Mouse (Mus musculus) urinary bladder, postnatal 36 days (tissue): ENCODE data around the gene Tymp.

Experiments used
- DNase-seq, 2 experiments: peaks; one replicate each; pipeline ENCODE4 v3.0.0; 2022; ENCODE audit warnings: low spot score in 2 of 2, mixed read lengths in 1 of 2

Gene Tymp

DNA sequence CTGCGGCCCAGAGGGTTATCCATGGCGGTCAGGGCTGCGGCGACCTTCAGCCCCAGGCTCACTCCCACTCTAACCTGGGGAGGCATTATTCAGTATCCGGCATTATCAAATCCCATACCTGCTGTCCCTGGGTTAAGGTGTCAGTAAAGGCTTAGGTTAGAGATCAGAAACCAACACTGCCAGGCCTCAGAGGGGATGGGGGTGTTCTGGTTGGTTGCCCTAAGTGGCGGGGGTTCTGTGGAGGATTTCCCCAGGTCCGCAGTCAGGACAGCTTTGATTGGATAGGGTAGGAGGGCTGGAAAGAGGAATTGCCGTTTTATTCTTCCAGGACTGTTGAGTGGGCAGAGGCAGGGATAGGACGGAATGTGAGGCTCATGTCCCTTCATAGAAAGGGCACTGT lies 2.5 kb downstream of the Tymp start:
- DNase-seq, result no peak

GRCm38 (mm10) chr15:89373762-89374248 lies 3.0 kb downstream of the Tymp start, which contains the start of gene Sco2:
Gene Sco2 (minus strand): TSS chr15:89373846.
- DNase-seq, result peak; percentile 91 to 92

DNA sequence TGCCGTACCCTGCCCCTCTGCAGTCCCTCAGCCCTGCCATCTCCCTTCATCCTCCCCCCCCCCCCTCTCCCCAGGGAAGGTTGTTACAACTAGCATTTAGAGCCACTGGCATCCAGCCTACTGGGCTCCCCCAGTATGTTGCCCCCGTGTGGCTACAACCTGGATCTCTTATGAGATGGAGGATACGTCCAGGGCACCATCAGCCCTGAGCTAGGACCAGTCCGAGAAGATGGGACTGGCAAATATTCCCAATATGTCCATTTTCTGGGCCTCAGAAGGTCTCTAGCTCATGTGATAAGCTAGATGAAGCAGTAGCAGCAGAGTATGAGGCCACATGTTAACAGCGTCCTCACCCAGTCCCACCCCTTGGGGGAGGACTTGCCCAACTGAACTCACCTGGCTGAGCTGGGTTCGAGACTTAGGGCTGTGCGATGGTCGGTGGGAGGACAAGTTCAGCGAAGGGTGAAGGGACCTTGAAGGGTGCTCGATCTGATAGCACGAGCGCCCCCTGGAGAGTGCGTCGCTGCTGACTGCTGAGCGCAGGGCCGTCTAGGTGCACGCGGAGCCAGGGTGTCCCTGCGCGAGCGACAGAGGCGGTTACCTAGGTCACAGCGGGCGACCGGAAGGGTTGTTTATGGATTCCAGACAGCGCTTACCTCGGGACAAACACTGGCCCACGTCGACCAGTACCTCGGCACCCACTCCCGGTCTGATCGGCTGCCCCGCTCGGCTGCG lies 3.6 kb downstream of the Tymp start:
- peak; percentile 77 to 82 for DNase-seq

- DNase-seq, result no peak
Measured at GRCm38 (mm10) chr15:89372536-89372935, 4.3 kb downstream of the Tymp start.

- DNase-seq, result no peak
Measured at GRCm38 (mm10) chr15:89372068-89372467, 4.8 kb downstream of the Tymp start.

DNA sequence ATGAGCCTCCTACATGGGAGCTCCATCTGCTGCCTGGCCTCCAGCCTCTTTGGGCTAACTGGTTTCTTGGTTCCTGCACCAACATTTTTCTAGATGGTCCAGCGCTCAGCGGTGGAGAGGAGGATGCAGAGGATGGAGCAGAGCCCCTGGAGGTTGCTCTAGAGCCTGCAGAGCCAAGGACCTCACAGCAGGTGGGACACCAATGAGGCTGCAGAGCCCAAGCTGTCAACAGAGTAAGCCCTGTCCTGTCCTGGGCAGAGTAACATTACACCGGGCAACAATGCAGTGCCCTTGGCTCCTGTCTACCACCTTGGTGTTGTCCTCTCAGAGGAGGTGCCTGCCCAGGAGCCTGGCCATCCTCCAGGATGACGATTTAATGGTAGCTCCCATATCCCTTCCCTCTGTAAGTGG lies 11.7 kb downstream of the Tymp start:
- no peak for DNase-seq

- DNase-seq, result no peak
Measured at GRCm38 (mm10) chr15:89363051-89363450, 13.8 kb downstream of the Tymp start.

- DNase-seq, result no peak
Measured at GRCm38 (mm10) chr15:89358784-89359183, 18.1 kb downstream of the Tymp start.

DNA sequence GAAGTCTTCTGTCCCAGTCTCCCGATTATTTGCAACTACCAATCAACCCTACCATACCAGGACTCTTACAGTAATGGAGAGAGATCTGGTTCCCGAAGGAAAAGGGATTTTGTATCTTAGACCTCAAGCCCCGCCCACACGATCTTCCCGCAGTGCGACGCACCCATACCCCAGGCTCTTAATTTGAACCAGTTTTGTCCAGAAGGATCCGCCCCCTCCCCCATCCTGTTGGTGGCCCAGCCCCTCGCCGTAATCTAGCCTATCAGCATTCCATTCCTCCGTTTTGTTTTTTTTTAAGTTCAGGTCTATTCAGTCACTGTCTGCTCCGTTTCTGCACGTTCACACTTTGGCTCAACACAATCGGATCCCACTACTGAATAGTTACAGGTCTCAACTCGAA lies 20.5 kb downstream of the Tymp start:
- peak; percentile 52 to 69 for DNase-seq

DNA sequence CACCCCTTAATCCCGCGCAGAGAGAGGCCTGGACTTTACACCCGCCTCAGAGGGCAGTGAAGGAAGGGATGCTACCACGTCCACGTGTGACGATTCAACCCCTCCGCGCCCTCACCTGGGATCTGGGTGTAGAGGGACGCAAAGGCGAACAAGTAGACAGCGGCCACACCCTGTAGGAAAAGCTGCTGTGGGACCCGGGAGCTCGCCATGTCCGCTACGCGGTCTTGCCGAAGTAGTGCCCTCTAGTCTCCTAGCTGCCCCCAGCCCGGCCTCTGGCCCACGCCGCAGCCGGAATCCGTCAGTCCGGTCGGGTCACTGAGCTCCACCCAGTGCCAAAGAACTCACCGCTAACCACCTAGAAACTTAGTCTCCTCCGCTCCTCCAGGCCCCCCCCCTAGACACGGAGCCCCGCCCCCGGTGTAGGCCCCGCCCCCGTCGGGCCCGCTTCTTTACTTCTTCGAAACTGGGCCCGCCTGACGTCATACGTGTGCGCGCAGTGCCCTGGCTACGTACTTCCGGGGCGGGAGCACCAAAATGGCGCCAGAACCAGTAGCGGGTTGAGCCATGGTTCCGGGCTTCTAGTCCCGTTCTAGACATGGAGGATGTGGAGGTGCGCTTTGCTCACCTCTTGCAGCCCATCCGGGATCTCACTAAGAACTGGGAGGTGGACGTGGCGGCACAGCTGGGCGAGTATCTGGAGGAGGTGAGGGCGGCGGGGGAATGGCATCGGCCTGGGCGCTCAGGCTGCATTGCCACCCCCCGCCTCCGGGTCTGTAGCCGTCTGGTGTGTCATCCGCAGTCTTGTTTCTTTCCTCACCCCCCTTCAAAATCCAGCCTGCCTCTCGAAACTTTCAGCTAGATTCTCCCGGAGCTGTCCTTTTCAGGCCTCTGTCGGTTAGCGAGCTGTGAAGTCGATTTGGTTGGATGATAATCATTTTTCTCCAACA lies 21.3 kb downstream of the Tymp start, which contains the start of the genes Lmf2 and Ncaph2:
Gene Lmf2, minus strand, starts transcription at position 419 of the 947 bp plus-strand sequence.
Gene Ncaph2, plus strand, starts transcription at position 479 of the 947 bp plus-strand sequence.
- DNase-seq, result peak; percentile 92 to 95

GRCm38 (mm10) chr15:89354455-89354854 lies 22.4 kb downstream of the Tymp start:
- DNase-seq, result no peak

- DNase-seq, result no peak
Measured at GRCm38 (mm10) chr15:89353837-89354236, 23.0 kb downstream of the Tymp start.

GRCm38 (mm10) chr15:89352795-89353194 lies 24.0 kb downstream of the Tymp start:
- no peak for DNase-seq

- DNase-seq, result no peak
Measured at GRCm38 (mm10) chr15:89352054-89352453, 24.8 kb downstream of the Tymp start.

GRCm38 (mm10) chr15:89351302-89351701 lies 25.5 kb downstream of the Tymp start:
- DNase-seq, result no peak

DNA sequence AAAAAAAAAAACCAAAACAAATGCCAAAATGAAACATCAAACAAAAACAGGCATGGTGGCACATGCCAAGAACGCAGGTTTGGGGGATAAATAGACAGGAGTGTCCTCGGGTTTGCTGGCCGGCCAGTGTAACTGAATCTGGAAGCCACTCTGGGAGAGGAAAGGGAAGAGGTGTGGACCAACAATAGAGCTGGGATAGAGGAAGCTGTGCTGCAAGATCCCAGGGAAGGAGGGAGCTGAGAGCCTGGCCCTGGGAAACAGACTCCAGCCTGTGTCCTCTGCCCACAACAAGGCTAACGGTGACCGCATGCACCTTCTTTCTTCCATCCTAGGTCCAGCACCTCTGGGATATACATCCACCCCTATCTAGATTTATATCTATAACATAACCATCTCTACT lies 26.4 kb downstream of the Tymp start:
- DNase-seq, result no peak

- no peak for DNase-seq
Measured at GRCm38 (mm10) chr15:89343325-89343724, 33.5 kb downstream of the Tymp start.

GRCm38 (mm10) chr15:89341678-89342077 lies 35.2 kb downstream of the Tymp start:
- no peak for DNase-seq

GRCm38 (mm10) chr15:89340136-89340535 lies 36.7 kb downstream of the Tymp start:
- DNase-seq, result no peak

GRCm38 (mm10) chr15:89339696-89340095 lies 37.1 kb downstream of the Tymp start:
- DNase-seq, result no peak

- no peak for DNase-seq
Measured at GRCm38 (mm10) chr15:89336422-89336821, 40.4 kb downstream of the Tymp start.
